In genomic region chr14:37033241-37033640, GRCm38 (mm10) we compare ENCODE assay signal across 9 mouse cellular contexts. TPM values are rescaled to one million over a fixed set of nuclear protein-coding genes. Genes with fewer than 3 reads are reported as not detected.
DNase-seq lines count a peak whose midpoint lies in the region; ATAC-seq lines count a peak whose summit lies in the region.
"Had no signal": no experiment of that assay in that cellular context is flagged by ENCODE, and none has a peak within 500 bp of the region (broad histone marks: within the 10 kb centered on the region; RNA-seq: fewer than 3 reads in every experiment).

No protein-coding gene starts in this region.

- no peak overlapping the region for H3K4me3 ChIP-seq in liver, embryonic 12.5 days
- H3K4me3 ChIP-seq in midbrain, embryonic 15.5 days = no peak overlapping the region

- no peaks in the 10 kb centered on the region for H3K27me3 ChIP-seq in liver, embryonic 12.5 days (replicated peaks)
- no peaks in the 10 kb centered on the region for H3K27me3 ChIP-seq in midbrain, embryonic 15.5 days (replicated peaks)

- WGBS in liver, embryonic 12.5 days (ENCODE audit: insufficient replicate concordance) = 16% methylated on average over 7 of the region's 7 CpGs
- 15% methylated on average over 7 of the region's 7 CpGs for WGBS in midbrain, embryonic 15.5 days

- H3K9me3 ChIP-seq in liver, embryonic 12.5 days (replicated peaks) = no peaks in the 10 kb centered on the region
- no peaks in the 10 kb centered on the region for H3K9me3 ChIP-seq in midbrain, embryonic 15.5 days

- H3K9ac ChIP-seq in liver, embryonic 12.5 days = no peak overlapping the region
- no peak overlapping the region for H3K9ac ChIP-seq in midbrain, embryonic 15.5 days

- peak; percentile 59 for DNase-seq in liver
- peak; percentile 82 for DNase-seq in cerebellum, adult 9-10 months
- peak; percentile 62 to 93 for DNase-seq in frontal cortex, adult 2 months (ENCODE audit: extremely low spot score in 1 of 2, low spot score in 1 of 2)
- peak; percentile 70 to 76 for DNase-seq in left cerebral cortex, postnatal 10 days (ENCODE audit: extremely low spot score in 1 of 2, low spot score in 2 of 2)
- peak; percentile 16 to 33 for DNase-seq in spleen, postnatal 14 days (ENCODE audit: low spot score in 2 of 2)

- H3K36me3 ChIP-seq in liver, embryonic 12.5 days = no peaks in the 10 kb centered on the region
- no peaks in the 10 kb centered on the region for H3K36me3 ChIP-seq in midbrain, embryonic 15.5 days (replicated peaks)

- H3K4me1 ChIP-seq in liver, embryonic 12.5 days = no peaks in the 10 kb centered on the region
- peaks cover 11% of the 10 kb centered on the region for H3K4me1 ChIP-seq in midbrain, embryonic 15.5 days

- no peak overlapping the region for H3K27ac ChIP-seq in liver, embryonic 12.5 days
- H3K27ac ChIP-seq in midbrain, embryonic 15.5 days = no peak overlapping the region

- ATAC-seq in liver, embryonic 12.5 days = no peak
- ATAC-seq in inflammation-experienced regulatory T-cells, adult 6 months = peak; percentile 87
- ATAC-seq in midbrain, embryonic 15.5 days (replicated peaks) = peak; percentile 74

- intact Hi-C loops in left cerebral cortex, postnatal 10 days (cut with DNase I) = loop anchor here (1.0 kb wide), 1 partner anchor 166 kb away; no protein-coding TSS in a partner anchor

- no peak overlapping the region for H3K4me2 ChIP-seq in liver, embryonic 12.5 days
- no peak overlapping the region for H3K4me2 ChIP-seq in midbrain, embryonic 15.5 days

RNA-seq across cellular contexts. Expression of gene Rgr, which starts 15.5 kb away (rescaled TPM):
- polyA plus RNA-seq in liver, embryonic 12.5 days (2016; fragmentation: Nextera tagmentation; extraction: Ambion mirVana) = not detected in 2 replicates
- 0.02 and 0.36 TPM in 2 replicates for polyA plus RNA-seq in frontal cortex, adult 2 months (2012; rRNA removed)
- not detected for polyA plus RNA-seq in inflammation-experienced regulatory T-cells, adult 6 months (2017; shearing (Covaris generic))
- total RNA-seq in left cerebral cortex, postnatal 10 days (2021) = not detected
- 0.21 TPM in 1 of 2 replicates, not detected in the other for polyA plus RNA-seq in midbrain, embryonic 15.5 days (2015; fragmentation: Nextera tagmentation; extraction: Ambion mirVana)
- polyA plus RNA-seq: stomach, embryonic 16.5 days had no signal

RNA-seq across cellular contexts. Expression of gene Lrit1, which starts 21.4 kb away (rescaled TPM):
- polyA plus RNA-seq in liver, embryonic 12.5 days (2016; fragmentation: Nextera tagmentation; extraction: Ambion mirVana) = not detected in 2 replicates
- not detected in 2 replicates for polyA plus RNA-seq in frontal cortex, adult 2 months (2012; rRNA removed)
- not detected for polyA plus RNA-seq in inflammation-experienced regulatory T-cells, adult 6 months (2017; shearing (Covaris generic))
- total RNA-seq in left cerebral cortex, postnatal 10 days (2021) = not detected
- not detected in 2 replicates for polyA plus RNA-seq in midbrain, embryonic 15.5 days (2015; fragmentation: Nextera tagmentation; extraction: Ambion mirVana)
- polyA plus RNA-seq: stomach, embryonic 16.5 days had no signal

RNA-seq across cellular contexts. Expression of gene Lrit2, which starts 34.5 kb away (rescaled TPM):
- polyA plus RNA-seq in liver, embryonic 12.5 days (2016; fragmentation: Nextera tagmentation; extraction: Ambion mirVana) = not detected in 2 replicates
- not detected in 2 replicates for polyA plus RNA-seq in frontal cortex, adult 2 months (2012; rRNA removed)
- not detected for polyA plus RNA-seq in inflammation-experienced regulatory T-cells, adult 6 months (2017; shearing (Covaris generic))
- total RNA-seq in left cerebral cortex, postnatal 10 days (2021) = not detected
- polyA plus RNA-seq in midbrain, embryonic 15.5 days (2015; fragmentation: Nextera tagmentation; extraction: Ambion mirVana) = not detected in 2 replicates
- polyA plus RNA-seq: stomach, embryonic 16.5 days had no signal

Comparison
In these comparisons a context has a peak if more than half of its experiments do, and no peak if none do; other contexts are left out.
1. DNase-seq: peak in every context shown above with its lines; median percentile 82 in cerebellum, adult 9-10 months; 78 in frontal cortex, adult 2 months; 73 in left cerebral cortex, postnatal 10 days; 59 in liver; 24 in spleen, postnatal 14 days.